Mouse (Mus musculus): ENCODE data around the gene Fam193b. TPM values are rescaled to one million over a fixed set of nuclear protein-coding genes. Genes with fewer than 3 reads are reported as not detected.

Gene Fam193b
- polyA plus RNA-seq, 1 experiment from 2014 or later = 30.1 TPM

- no peak overlapping the region for H3K4me3 ChIP-seq (replicated peaks; ENCODE audit: low read length)
- H3K27me3 ChIP-seq (ENCODE audit: control insufficient read depth, insufficient read depth, low read length) = no peaks in the 10 kb centered on the region
- WGBS = 79% methylated on average over 6 of the region's 6 CpGs
- H3K9me3 ChIP-seq (replicated peaks; ENCODE audit: control insufficient read depth, low read length) = no peaks in the 10 kb centered on the region
- ATAC-seq (ENCODE audit: insufficient read depth, low FRiP score) = no peak
- no peak overlapping the region for H3K9ac ChIP-seq (ENCODE audit: low read length)
- H3K4me1 ChIP-seq (ENCODE audit: control insufficient read depth, insufficient read depth, low read length) = peaks cover 12% of the 10 kb centered on the region
- H3K27ac ChIP-seq (ENCODE audit: low read length) = no peak overlapping the region
- no peak overlapping the region for H3K4me2 ChIP-seq (ENCODE audit: low read depth, low read length)
- no peaks in the 10 kb centered on the region for H3K36me3 ChIP-seq (ENCODE audit: control insufficient read depth, insufficient read depth, low read length)
These were observed 3.9 kb downstream of the Fam193b start for GRCm38 (mm10) chr13:55567001-55567400.

- Histone ChIP-seq H3K4me3 (replicated peaks; ENCODE audit: low read length) (no peak overlapping the region), H3K27ac (ENCODE audit: low read length) (no peak overlapping the region), H3K9ac (ENCODE audit: low read length) (no peak overlapping the region), H3K9me3 (replicated peaks; ENCODE audit: control insufficient read depth, low read length) (no peaks in the 10 kb centered on the region), H3K4me1 (ENCODE audit: control insufficient read depth, insufficient read depth, low read length) (no peaks in the 10 kb centered on the region), H3K4me2 (ENCODE audit: low read depth, low read length) (no peak overlapping the region), H3K36me3 (ENCODE audit: control insufficient read depth, insufficient read depth, low read length) (no peaks in the 10 kb centered on the region), H3K27me3 (ENCODE audit: control insufficient read depth, insufficient read depth, low read length) (no peaks in the 10 kb centered on the region)
- WGBS = 81% methylated on average over 7 of the region's 7 CpGs
- ATAC-seq (ENCODE audit: insufficient read depth, low FRiP score) = no peak
These were observed 7.5 kb downstream of the Fam193b start for GRCm38 (mm10) chr13:55563266-55563879.

- H3K36me3 ChIP-seq (ENCODE audit: control insufficient read depth, insufficient read depth, low read length) = peaks cover 3% of the 10 kb centered on the region; the same call in 1 of the 2 replicates
- H3K9ac ChIP-seq (ENCODE audit: low read length) = no peak overlapping the region
- 65% methylated on average over 6 of the region's 6 CpGs for WGBS
These were observed 13.4 kb downstream of the Fam193b start for GRCm38 (mm10) chr13:55557499-55557898.

GRCm38 (mm10) chr13:55555921-55556320 lies 15.0 kb downstream of the Fam193b start:
- WGBS = 84% methylated on average over 9 of the region's 9 CpGs
- Histone ChIP-seq H3K36me3 (ENCODE audit: control insufficient read depth, insufficient read depth, low read length) (peaks cover 5% of the 10 kb centered on the region; the same call in 1 of the 2 replicates), H3K4me3 (replicated peaks; ENCODE audit: low read length) (no peak overlapping the region), H3K9me3 (replicated peaks; ENCODE audit: control insufficient read depth, low read length) (no peaks in the 10 kb centered on the region), H3K27ac (ENCODE audit: low read length) (no peak overlapping the region), H3K27me3 (ENCODE audit: control insufficient read depth, insufficient read depth, low read length) (no peaks in the 10 kb centered on the region), H3K4me1 (ENCODE audit: control insufficient read depth, insufficient read depth, low read length) (no peaks in the 10 kb centered on the region), H3K4me2 (ENCODE audit: low read depth, low read length) (no peak overlapping the region), H3K9ac (ENCODE audit: low read length) (no peak overlapping the region)
- ATAC-seq (ENCODE audit: insufficient read depth, low FRiP score) = no peak

More at GRCm38 (mm10) chr13:55557499-55557898, 13.4 kb downstream of the Fam193b start:
- no peaks in the 10 kb centered on the region for H3K4me1 ChIP-seq (ENCODE audit: control insufficient read depth, insufficient read depth, low read length)
- no peak overlapping the region for H3K4me2 ChIP-seq (ENCODE audit: low read depth, low read length)
- ATAC-seq (ENCODE audit: insufficient read depth, low FRiP score) = no peak
- H3K9me3 ChIP-seq (replicated peaks; ENCODE audit: control insufficient read depth, low read length) = no peaks in the 10 kb centered on the region
- no peak overlapping the region for H3K4me3 ChIP-seq (replicated peaks; ENCODE audit: low read length)
- H3K27ac ChIP-seq (ENCODE audit: low read length) = no peak overlapping the region
- H3K27me3 ChIP-seq (ENCODE audit: control insufficient read depth, insufficient read depth, low read length) = no peaks in the 10 kb centered on the region

GRCm38 (mm10) chr13:55549061-55549460 lies 21.9 kb downstream of the Fam193b start:
- Histone ChIP-seq H3K4me3 (replicated peaks; ENCODE audit: low read length) (no peak overlapping the region), H3K9ac (ENCODE audit: low read length) (no peak overlapping the region), H3K27me3 (ENCODE audit: control insufficient read depth, insufficient read depth, low read length) (no peaks in the 10 kb centered on the region), H3K4me1 (ENCODE audit: control insufficient read depth, insufficient read depth, low read length) (no peaks in the 10 kb centered on the region), H3K4me2 (ENCODE audit: low read depth, low read length) (no peak overlapping the region), H3K9me3 (replicated peaks; ENCODE audit: control insufficient read depth, low read length) (no peaks in the 10 kb centered on the region), H3K36me3 (ENCODE audit: control insufficient read depth, insufficient read depth, low read length) (peaks cover 14% of the 10 kb centered on the region; the same call in 1 of the 2 replicates), H3K27ac (ENCODE audit: low read length) (no peak overlapping the region)
- WGBS = 85% methylated on average over 15 of the region's 15 CpGs
- ATAC-seq (ENCODE audit: insufficient read depth, low FRiP score) = no peak

GRCm38 (mm10) chr13:55548426-55548825 lies 22.5 kb downstream of the Fam193b start:
- Histone ChIP-seq H3K9ac (ENCODE audit: low read length) (no peak overlapping the region), H3K36me3 (ENCODE audit: control insufficient read depth, insufficient read depth, low read length) (peaks cover 15% of the 10 kb centered on the region; the same call in 1 of the 2 replicates), H3K27ac (ENCODE audit: low read length) (no peak overlapping the region), H3K9me3 (replicated peaks; ENCODE audit: control insufficient read depth, low read length) (no peaks in the 10 kb centered on the region), H3K4me3 (replicated peaks; ENCODE audit: low read length) (no peak overlapping the region), H3K27me3 (ENCODE audit: control insufficient read depth, insufficient read depth, low read length) (no peaks in the 10 kb centered on the region), H3K4me1 (ENCODE audit: control insufficient read depth, insufficient read depth, low read length) (no peaks in the 10 kb centered on the region), H3K4me2 (ENCODE audit: low read depth, low read length) (no peak overlapping the region)
- no peak for ATAC-seq (ENCODE audit: insufficient read depth, low FRiP score)
- 82% methylated on average over 5 of the region's 5 CpGs for WGBS

GRCm38 (mm10) chr13:55547916-55548315 lies 23.0 kb downstream of the Fam193b start:
- H3K4me1 ChIP-seq (ENCODE audit: control insufficient read depth, insufficient read depth, low read length) = no peaks in the 10 kb centered on the region
- no peak overlapping the region for H3K4me2 ChIP-seq (ENCODE audit: low read depth, low read length)
- H3K27me3 ChIP-seq (ENCODE audit: control insufficient read depth, insufficient read depth, low read length) = no peaks in the 10 kb centered on the region
- peaks cover 20% of the 10 kb centered on the region; the same call in 1 of the 2 replicates for H3K36me3 ChIP-seq (ENCODE audit: control insufficient read depth, insufficient read depth, low read length)
- no peak overlapping the region for H3K9ac ChIP-seq (ENCODE audit: low read length)
- no peak overlapping the region for H3K27ac ChIP-seq (ENCODE audit: low read length)
- 93% methylated on average over 2 of the region's 2 CpGs for WGBS
- no peaks in the 10 kb centered on the region for H3K9me3 ChIP-seq (replicated peaks; ENCODE audit: control insufficient read depth, low read length)
- no peak for ATAC-seq (ENCODE audit: insufficient read depth, low FRiP score)
- no peak overlapping the region for H3K4me3 ChIP-seq (replicated peaks; ENCODE audit: low read length)

- H3K9me3 ChIP-seq (replicated peaks; ENCODE audit: control insufficient read depth, low read length) = no peaks in the 10 kb centered on the region
- ATAC-seq (ENCODE audit: insufficient read depth, low FRiP score) = no peak
- no peaks in the 10 kb centered on the region for H3K4me1 ChIP-seq (ENCODE audit: control insufficient read depth, insufficient read depth, low read length)
- WGBS = 85% methylated on average over 6 of the region's 6 CpGs
- no peak overlapping the region for H3K4me2 ChIP-seq (ENCODE audit: low read depth, low read length)
- no peak overlapping the region for H3K9ac ChIP-seq (ENCODE audit: low read length)
- H3K27ac ChIP-seq (ENCODE audit: low read length) = no peak overlapping the region
- H3K4me3 ChIP-seq (replicated peaks; ENCODE audit: low read length) = no peak overlapping the region
- H3K27me3 ChIP-seq (ENCODE audit: control insufficient read depth, insufficient read depth, low read length) = no peaks in the 10 kb centered on the region
- peaks cover 27% of the 10 kb centered on the region; the same call in 1 of the 2 replicates for H3K36me3 ChIP-seq (ENCODE audit: control insufficient read depth, insufficient read depth, low read length)
These were observed 26.1 kb downstream of the Fam193b start for GRCm38 (mm10) chr13:55544792-55545191.

GRCm38 (mm10) chr13:55543447-55543846 lies 27.5 kb downstream of the Fam193b start:
- no peaks in the 10 kb centered on the region for H3K9me3 ChIP-seq (replicated peaks; ENCODE audit: control insufficient read depth, low read length)
- no peak for ATAC-seq (ENCODE audit: insufficient read depth, low FRiP score)
- no peak overlapping the region for H3K9ac ChIP-seq (ENCODE audit: low read length)
- WGBS = 87% methylated on average over 8 of the region's 8 CpGs
- H3K27me3 ChIP-seq (ENCODE audit: control insufficient read depth, insufficient read depth, low read length) = no peaks in the 10 kb centered on the region
- H3K4me1 ChIP-seq (ENCODE audit: control insufficient read depth, insufficient read depth, low read length) = no peaks in the 10 kb centered on the region
- no peak overlapping the region for H3K27ac ChIP-seq (ENCODE audit: low read length)
- H3K4me2 ChIP-seq (ENCODE audit: low read depth, low read length) = no peak overlapping the region
- peaks cover 30% of the 10 kb centered on the region; the same call in 1 of the 2 replicates for H3K36me3 ChIP-seq (ENCODE audit: control insufficient read depth, insufficient read depth, low read length)
- H3K4me3 ChIP-seq (replicated peaks; ENCODE audit: low read length) = no peak overlapping the region

Measured in stomach, embryonic 16.5 days (tissue).